Mouse (Mus musculus) gastrocnemius, postnatal 25 days (tissue): ENCODE data around the gene Pebp1. TPM values are rescaled to one million over a fixed set of nuclear protein-coding genes. Genes with fewer than 3 reads are reported as not detected.

Source experiments
- DNase-seq: peaks from one replicate; pipeline ENCODE4 v3.0.0; 2022
- total RNA-seq, 2 experiments: library from RNA; stranded (reverse); gene quantifications; 1 replicate in 1 of 2; 2 replicates in 1 of 2; pipeline ENCODE4 v1.2.3; 2021

Pebp1 gene
- total RNA-seq, 2 experiments from 2014 or later = 289 to 323 TPM

DNA sequence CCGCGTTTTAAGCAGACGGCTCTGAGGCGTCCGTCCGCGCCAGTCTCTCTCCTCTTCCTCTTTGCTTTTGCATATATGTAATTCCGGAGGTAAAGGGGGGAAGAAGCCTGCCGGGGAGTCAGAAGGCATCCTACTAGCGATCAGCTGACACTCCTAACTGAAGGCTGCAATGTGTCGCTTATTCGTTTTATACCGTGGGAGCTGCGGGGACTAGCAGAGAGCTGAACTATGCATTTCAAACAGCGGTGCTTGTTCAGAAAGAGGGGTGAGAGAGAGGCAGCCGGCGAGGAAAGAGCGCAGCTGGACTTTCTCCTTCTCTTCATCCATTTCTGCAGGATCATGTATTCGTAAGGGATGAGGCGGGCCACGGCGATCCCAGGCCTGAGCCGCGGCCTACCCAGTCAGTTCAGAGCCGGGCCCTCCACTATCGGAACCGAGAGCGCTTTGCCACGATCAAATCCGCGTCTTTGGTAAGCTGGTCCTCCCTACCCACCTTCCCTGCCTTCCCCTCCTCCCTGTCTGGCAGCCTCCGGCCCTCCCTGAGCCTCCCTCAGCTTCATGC is 46.6 kb downstream of the Pebp1 start:
- DNase-seq = no peak

DNA sequence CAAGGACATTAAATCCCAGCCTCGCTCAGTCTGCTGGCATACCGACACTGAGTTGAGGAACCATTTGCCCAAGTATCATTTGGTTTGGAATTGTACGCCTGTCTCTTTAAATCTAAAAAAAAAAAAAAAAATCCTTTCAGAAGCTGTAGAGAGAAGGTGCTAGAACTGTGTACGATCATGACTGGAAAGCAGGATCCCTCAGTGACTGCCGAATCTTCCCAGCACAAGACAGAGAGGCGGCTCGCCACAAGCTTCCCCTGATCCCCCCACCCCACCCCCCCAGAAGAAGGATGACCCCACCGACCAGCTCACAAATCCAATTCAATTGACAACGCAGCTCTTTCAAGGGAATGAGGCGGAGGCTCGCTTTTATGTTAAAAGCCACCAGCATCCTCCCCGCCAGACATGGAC is 47.1 kb downstream of the Pebp1 start:
- DNase-seq = no peak

- no peak for DNase-seq
These were observed 48.3 kb downstream of the Pebp1 start for GRCm38 (mm10) chr5:117239106-117239505.

GRCm38 (mm10) chr5:117236540-117236939 is 50.9 kb downstream of the Pebp1 start:
- DNase-seq = no peak

Other genes with a start within 250 kb of the Pebp1 start
- 10 to 100 TPM; 72.6 to 81.8 TPM for gene Suds3, start 171.5 kb downstream of the Pebp1 start, total RNA-seq
- gene Taok3, start 167.5 kb downstream of the Pebp1 start, total RNA-seq = 1 to 10 TPM; 4.4 to 5.8 TPM
- gene Vsig10, start 31.5 kb upstream of the Pebp1 start, total RNA-seq = 1 to 10 TPM; 5.0 to 5.5 TPM
- gene Wsb2, start 69.7 kb upstream of the Pebp1 start, total RNA-seq = 10 to 100 TPM; 75.4 to 83.4 TPM
- gene Rfc5, start 101.4 kb upstream of the Pebp1 start, total RNA-seq = 1 to 10 TPM in 1 of 2 experiments, under 1 TPM in 1; 1.00 to 2.7 TPM
- under 1 TPM; 0.05 to 0.08 TPM for gene Ksr2, start 126.4 kb upstream of the Pebp1 start, total RNA-seq